Mouse (Mus musculus): Measurements from ENCODE around the gene Lcn8. TPM values are rescaled to one million over a fixed set of nuclear protein-coding genes. Genes with fewer than 3 reads are reported as not detected.
A peak's percentile ranks its signal among the peaks of the same experiment; 100 is the strongest.

Gene Lcn8
- not detected in 2 replicates for total RNA-seq (2015)
- not detected in 2 replicates for total RNA-seq (2017)

- no peak for ATAC-seq (ENCODE audit: poor library complexity, severe bottlenecking)
Observed at GRCm38 (mm10) chr2:25652902-25653301, at the start of gene Lcn8. Gene Lcn8, plus strand, starts transcription at chr2:25653120.

DNA sequence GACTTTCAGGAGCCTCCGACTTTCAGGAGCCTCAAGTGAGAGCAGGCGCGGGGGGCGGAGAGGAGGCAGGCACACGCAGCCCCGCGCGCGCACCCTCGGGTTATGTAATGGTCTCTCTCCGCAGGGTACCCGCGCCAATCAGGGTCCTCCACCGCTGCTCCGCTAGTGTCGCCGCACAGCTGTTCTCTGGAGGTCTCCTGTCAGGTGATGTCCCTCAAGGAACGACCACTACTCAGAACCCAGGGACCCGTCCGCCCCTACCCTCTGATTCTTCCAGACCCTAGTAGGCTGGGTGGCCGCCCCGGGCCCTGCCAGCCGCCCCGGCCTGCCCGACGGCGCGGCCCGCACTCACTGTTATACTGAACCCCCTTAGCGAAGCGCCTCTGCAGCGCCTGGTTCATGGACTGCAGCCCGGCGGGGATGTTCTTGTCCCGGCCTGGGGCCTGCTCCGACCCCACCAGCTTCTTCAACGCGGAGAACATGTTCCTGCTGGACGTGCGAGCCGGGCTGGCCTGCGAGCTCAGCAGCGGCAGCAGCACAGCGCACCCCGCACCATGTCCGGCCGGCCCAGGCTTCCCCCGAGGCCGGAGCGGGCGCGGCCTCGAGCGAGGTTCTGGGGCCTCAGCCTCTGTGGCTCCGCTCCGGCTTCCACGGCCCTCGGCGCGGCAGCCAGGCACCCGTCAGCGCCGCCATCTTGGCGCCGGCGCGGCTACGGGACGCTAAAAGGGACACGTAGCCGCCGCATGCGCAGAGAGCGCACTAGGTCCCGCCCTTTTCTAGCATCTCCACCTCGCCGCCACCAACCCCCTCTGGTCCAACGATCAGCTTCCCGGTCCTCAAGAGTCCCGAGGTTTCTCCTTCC lies 44.9 kb upstream of the Lcn8 start, which contains the start of gene Rabl6:
Gene Rabl6, minus strand, starts transcription at position 761 of the 862 bp plus-strand sequence.
- peak; percentile 96 for ATAC-seq (ENCODE audit: poor library complexity, severe bottlenecking)

DNA sequence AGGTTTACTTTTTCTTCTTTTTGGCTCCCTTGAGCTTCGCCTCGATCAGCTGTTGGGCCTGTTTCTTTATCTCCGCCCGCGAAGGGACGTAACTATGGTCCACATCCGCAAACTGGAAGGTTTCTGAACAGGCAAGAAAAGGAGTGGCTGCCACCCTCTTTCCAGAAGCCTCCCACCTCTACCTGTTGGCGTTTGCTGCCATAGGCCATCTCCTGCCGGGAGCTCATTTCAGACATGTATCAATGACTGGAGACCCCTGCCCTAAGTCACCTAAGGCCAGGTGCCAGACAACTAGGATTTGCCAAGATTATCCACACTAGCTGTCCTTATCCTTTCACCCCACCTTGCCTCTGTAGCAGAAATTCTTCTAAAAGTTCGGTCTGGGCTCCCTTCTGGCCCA lies 44.2 kb upstream of the Lcn8 start:
- ATAC-seq (ENCODE audit: poor library complexity, severe bottlenecking), result peak; percentile 43

- no peak for ATAC-seq (ENCODE audit: poor library complexity, severe bottlenecking)
Observed at GRCm38 (mm10) chr2:25616398-25616797, 36.5 kb upstream of the Lcn8 start.

DNA sequence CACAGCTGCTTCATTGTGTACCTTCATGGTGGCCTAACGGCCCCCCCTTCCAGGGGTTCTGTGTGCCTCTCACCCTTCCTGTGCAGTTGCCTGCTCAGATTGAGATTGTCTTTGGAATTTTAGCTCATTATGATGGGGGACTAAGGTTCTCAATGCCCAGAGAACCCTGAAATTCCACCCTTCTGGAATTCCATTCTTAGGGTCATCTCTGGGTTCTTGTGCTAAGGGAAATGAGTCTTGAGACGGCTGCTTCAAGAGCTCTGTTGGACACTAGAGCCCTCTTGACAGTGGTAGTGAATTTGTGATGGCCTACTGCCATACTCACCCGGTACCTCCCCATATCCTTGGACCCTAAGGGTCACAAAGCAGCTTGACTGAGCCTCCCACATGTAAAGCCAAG lies 35.3 kb upstream of the Lcn8 start, which contains the start of gene Ccdc183:
Gene Ccdc183, minus strand, starts transcription at position 101 of the 400 bp plus-strand sequence.
- no peak for ATAC-seq (ENCODE audit: poor library complexity, severe bottlenecking)

DNA sequence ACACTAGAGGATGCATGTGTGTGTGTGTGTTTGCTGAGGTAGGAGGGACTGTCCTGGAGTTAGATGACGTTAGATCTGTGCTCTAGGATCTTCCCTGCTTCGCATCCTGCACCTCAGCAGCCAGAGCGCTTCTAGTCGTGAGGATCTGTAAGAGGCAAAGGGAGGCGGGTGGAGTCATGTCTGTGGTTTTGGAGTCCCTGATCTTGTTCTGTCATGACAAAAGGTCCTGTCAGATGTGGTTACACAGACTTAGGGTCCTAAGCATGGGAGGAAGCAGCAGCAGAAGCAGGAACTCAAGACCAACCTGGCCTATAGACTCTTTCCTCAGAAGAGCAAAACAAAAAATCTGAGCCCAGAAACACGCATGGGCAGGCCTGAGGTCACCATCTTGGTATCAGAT lies 32.5 kb upstream of the Lcn8 start:
- no peak for ATAC-seq (ENCODE audit: poor library complexity, severe bottlenecking)

DNA sequence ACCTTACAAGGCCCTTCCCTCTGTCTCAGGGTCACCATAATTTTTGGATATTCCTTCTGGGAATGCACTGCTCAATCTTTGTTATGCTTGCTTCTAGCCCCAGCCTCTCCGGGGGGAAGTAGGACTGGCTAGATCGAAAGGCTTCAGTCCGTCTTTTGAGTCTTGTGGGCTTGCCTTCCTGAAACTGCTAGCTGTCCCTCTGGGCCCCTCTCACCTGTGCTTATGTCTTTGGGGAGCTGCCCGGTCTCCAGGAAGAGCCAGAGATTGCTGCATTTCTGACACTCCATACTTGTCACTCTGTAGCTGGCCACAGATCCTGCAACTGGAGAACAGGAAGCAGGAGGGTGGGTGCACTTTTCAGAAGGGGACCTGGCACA lies 32.1 kb upstream of the Lcn8 start:
- no peak; the same call in 1 of the 2 replicates for ATAC-seq (ENCODE audit: poor library complexity, severe bottlenecking)

DNA sequence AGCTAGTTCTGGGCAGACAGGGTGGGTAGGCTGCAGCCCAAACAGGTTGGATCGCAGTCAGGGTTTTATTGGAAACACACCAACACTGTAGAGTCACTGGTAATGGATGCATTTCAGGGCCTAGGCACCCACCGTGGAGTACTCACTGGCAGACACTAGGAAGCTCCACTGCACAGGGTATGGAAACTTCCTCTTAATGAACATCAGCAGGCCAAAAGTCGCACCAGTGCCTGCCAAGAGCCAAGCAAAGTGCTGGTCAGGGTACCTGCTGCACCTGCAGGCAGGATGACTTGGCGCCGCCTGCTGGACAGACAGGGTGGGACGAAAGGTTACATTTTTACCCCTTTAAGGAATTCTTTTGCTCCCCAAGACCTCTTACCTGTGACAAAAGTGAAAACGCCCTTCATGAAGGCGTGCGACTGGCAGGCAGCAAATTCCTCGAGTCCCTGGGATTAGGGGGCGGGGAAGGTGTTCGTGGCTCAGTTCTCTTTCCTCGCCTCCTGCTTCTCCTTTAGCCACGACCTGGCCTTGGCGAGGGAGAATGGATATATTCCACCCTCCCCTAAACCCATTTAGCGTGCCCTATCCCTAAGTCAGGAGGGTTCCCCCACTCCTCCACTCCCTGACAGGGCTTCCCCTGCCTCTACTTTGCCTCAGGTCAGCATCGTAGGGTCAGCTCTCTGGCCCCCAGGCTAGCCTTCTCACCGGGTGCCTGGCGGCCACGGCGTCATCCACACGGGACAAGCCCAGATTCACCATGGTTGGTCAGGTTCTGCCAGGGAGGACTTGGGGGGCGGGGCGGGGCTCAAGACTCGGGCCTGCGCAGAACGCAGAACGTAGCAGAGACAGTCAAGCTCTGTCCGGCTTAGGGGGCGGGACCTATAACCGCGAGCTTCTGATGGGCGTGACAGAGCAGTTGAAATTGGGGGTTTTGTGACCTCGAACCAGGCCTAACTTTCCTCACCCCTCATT lies 31.4 kb upstream of the Lcn8 start, which contains the start of gene Tmem141:
Gene Tmem141, minus strand, starts transcription at position 777 of the 972 bp plus-strand sequence.
- ATAC-seq (ENCODE audit: poor library complexity, severe bottlenecking), result peak; percentile 90

GRCm38 (mm10) chr2:25625986-25626385 lies 26.9 kb upstream of the Lcn8 start:
- ATAC-seq (ENCODE audit: poor library complexity, severe bottlenecking), result no peak

DNA sequence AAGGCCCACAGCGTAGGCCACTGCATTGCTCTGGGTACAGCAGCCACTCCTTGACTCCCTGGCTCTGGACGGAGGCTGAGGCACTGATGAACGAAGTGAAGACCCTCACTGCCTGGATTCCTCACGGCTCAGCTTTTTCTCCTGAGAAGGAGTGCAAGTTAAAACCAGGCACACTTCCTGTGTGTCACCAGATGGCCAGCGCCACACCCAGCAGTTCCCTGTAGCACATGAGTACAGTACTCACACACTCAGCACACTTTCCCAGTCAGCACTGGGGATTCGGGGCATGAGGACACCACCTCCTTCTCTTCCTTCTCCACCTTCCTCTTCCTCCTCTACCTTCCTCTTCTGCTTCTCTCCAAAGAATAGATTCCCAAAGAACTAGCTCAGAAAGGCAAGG lies 25.1 kb upstream of the Lcn8 start, which contains the start of gene Fcna:
Gene Fcna, minus strand, starts transcription at position 220 of the 400 bp plus-strand sequence.
- ATAC-seq (ENCODE audit: poor library complexity, severe bottlenecking), result no peak

- no peak for ATAC-seq (ENCODE audit: poor library complexity, severe bottlenecking)
Observed at GRCm38 (mm10) chr2:25628738-25629137, 24.2 kb upstream of the Lcn8 start.

- no peak for ATAC-seq (ENCODE audit: poor library complexity, severe bottlenecking)
Observed at GRCm38 (mm10) chr2:25633616-25634015, 19.3 kb upstream of the Lcn8 start.

- no peak for ATAC-seq (ENCODE audit: poor library complexity, severe bottlenecking)
Observed at GRCm38 (mm10) chr2:25634046-25634445, 18.9 kb upstream of the Lcn8 start.

DNA sequence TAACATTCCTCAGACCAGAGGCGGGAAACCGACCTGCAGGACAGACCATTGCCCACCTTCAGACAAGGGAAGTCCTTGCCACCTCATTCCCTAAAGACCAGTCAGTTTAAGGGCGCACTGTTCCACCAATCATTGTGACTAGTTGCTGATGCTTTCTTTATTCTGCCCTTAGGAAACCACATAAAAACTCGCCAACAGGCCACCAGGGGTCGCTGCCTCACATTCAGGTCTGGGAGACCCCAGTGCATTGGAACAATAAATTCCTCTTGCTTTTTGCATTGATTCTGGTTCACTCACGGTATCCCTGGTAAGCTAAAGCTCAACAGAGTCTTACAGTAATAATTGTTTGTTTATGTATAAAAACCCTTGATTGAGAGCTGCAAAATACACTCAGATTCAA lies 13.0 kb upstream of the Lcn8 start:
- no peak for ATAC-seq (ENCODE audit: poor library complexity, severe bottlenecking)

GRCm38 (mm10) chr2:25654502-25654901 lies 1.6 kb downstream of the Lcn8 start:
- no peak for ATAC-seq (ENCODE audit: poor library complexity, severe bottlenecking)

- no peak for ATAC-seq (ENCODE audit: poor library complexity, severe bottlenecking)
Observed at GRCm38 (mm10) chr2:25656691-25657090, 3.8 kb downstream of the Lcn8 start.

GRCm38 (mm10) chr2:25657246-25657645 lies 4.3 kb downstream of the Lcn8 start:
- ATAC-seq (ENCODE audit: poor library complexity, severe bottlenecking), result no peak

- no peak for ATAC-seq (ENCODE audit: poor library complexity, severe bottlenecking)
Observed at GRCm38 (mm10) chr2:25657652-25658051, 4.7 kb downstream of the Lcn8 start, which contains the start of gene Lcn5. Gene Lcn5, plus strand, starts transcription at chr2:25657952.

- no peak for ATAC-seq (ENCODE audit: poor library complexity, severe bottlenecking)
Observed at GRCm38 (mm10) chr2:25660279-25660678, 7.4 kb downstream of the Lcn8 start.

DNA sequence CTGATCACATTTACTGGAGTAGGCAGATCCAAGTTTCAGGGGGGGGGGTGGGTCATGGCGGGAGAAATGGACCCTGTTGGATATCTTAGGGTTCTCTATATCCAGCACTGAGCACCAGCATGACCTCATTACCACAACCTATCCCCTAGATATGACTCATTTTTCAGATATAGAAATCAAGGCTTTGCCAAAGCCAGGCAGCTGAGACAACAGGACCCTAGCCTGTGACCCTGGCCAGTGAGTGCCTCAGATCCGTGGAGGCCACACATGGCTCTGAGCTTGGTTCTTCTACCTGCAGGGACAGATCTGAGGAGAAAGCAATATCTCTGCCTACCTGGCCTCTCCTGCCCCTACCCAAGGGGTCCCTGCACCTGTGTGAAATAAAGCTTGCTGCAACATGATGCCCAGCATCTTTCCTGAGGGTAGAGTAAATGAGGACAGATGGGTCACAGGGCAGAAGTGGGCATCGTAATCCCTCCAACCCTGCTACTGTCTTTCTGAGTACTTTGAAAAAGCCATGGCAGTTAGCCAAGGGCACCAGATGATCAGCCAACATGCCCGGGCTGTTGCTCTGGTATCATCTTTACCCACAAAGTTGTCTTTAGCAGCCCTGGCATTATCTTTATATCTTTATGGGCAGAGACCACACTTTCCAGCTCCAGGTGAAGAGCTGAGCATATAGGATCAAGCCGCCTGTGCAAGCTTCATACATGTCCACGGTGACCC lies 8.5 kb downstream of the Lcn8 start:
- ATAC-seq (ENCODE audit: poor library complexity, severe bottlenecking), result no peak

Data from megakaryocyte, adult 5-6 weeks (primary cell).